In the genomic region with DNA sequence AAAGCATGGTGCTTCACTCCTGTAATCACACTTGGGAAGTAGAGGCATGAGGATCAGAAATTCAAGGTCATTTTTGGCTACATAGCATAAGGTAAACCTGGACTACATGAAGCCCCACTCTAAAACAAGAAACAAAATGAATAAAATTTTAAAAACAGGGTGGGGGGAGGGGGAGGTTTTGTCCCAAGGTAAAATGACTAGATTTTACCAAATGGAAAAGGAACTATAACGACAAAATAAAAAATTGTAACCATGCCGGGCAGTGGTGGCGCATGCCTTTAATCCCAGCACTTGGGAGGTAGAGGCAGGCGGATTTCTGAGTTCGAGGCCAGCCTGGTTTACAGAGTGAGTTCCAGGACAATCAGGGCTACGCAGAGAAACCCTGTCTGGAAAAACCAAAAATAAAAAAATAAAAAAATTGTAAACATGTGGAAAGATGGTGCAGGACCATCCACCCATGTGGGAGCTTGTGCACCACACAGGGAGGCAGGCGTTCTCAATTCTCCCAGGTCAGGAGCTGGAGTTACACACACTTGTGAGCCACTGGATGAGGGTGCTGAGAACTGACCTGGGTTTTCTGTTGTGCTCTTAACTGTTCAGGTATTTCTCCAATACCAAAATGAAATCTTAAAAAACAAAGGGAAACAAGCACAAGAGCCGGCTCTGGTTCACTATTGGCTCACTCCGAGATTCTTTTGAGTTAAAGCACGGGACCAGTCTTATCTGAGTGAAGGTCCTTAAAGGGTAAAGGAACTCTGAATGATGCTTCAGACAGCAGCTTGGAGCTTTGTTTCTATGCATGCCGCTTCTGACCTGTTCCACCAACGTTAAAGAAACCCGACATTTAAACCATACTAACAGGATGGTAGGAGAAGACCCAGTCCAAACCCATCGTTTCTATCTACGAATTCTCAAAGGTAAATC, we compare ENCODE assay signal across 12 mouse cellular contexts. TPM values are rescaled to one million over a fixed set of nuclear protein-coding genes. Genes with fewer than 3 reads are reported as not detected.
A peak's percentile ranks its signal among the peaks of the same experiment; 100 is the strongest.
DNase-seq lines count a peak whose midpoint lies in the region; ATAC-seq and TF ChIP-seq lines count a peak whose summit lies in the region.
"Had no signal": no experiment of that assay in that cellular context is flagged by ENCODE, and none has a peak within 500 bp of the region (broad histone marks: within the 10 kb centered on the region; RNA-seq: fewer than 3 reads in every experiment).

No protein-coding gene starts in this region.

- no peak for TF ChIP-seq CTCF in CH12.LX (conservative IDR thresholded peaks at IDR 0.05 in 1 of 2, IDR thresholded peaks at IDR 0.05 in 1 of 2; ENCODE audit: low read depth in 2 of 2, low read length in 2 of 2)

- no peaks in the 10 kb centered on the region for H3K27me3 ChIP-seq in embryonic facial prominence, embryonic 13.5 days
- no peaks in the 10 kb centered on the region for H3K27me3 ChIP-seq in embryonic facial prominence, embryonic 10.5 days (replicated peaks; ENCODE audit: low read depth, poor library complexity, severe bottlenecking)
- H3K27me3 ChIP-seq in hindbrain, embryonic 12.5 days: no peaks in the 10 kb centered on the region
- no peaks in the 10 kb centered on the region for H3K27me3 ChIP-seq in hindbrain, embryonic 11.5 days (ENCODE audit: control insufficient read depth, insufficient read depth, low read length)
- no peaks in the 10 kb centered on the region for H3K27me3 ChIP-seq in CH12.LX (replicated peaks)
- H3K27me3 ChIP-seq in limb, embryonic 13.5 days: no peaks in the 10 kb centered on the region

- H3K9me3 ChIP-seq in embryonic facial prominence, embryonic 13.5 days: no peaks in the 10 kb centered on the region
- no peaks in the 10 kb centered on the region for H3K9me3 ChIP-seq in embryonic facial prominence, embryonic 10.5 days
- H3K9me3 ChIP-seq in hindbrain, embryonic 12.5 days (replicated peaks): no peaks in the 10 kb centered on the region
- no peaks in the 10 kb centered on the region for H3K9me3 ChIP-seq in hindbrain, embryonic 11.5 days (ENCODE audit: control insufficient read depth, low read length)
- no peaks in the 10 kb centered on the region for H3K9me3 ChIP-seq in CH12.LX (replicated peaks; ENCODE audit: low read length)
- H3K9me3 ChIP-seq in limb, embryonic 13.5 days: no peaks in the 10 kb centered on the region

- H3K4me3 ChIP-seq in embryonic facial prominence, embryonic 13.5 days: no peak overlapping the region
- H3K4me3 ChIP-seq in embryonic facial prominence, embryonic 10.5 days: no peak overlapping the region
- H3K4me3 ChIP-seq in hindbrain, embryonic 12.5 days: no peak overlapping the region
- no peak overlapping the region for H3K4me3 ChIP-seq in hindbrain, embryonic 11.5 days (ENCODE audit: low read depth, low read length)
- peak overlapping the region; percentile 31 to 73 (median 34) for H3K4me3 ChIP-seq in CH12.LX (replicated peaks in 1 of 3; ENCODE audit: low read depth in 2 of 3, low read length in 2 of 3, poor library complexity in 1 of 3)
- H3K4me3 ChIP-seq in limb, embryonic 13.5 days: peak overlapping the region; percentile 62; the same call in 1 of the 2 replicates
- H3K4me3 ChIP-seq: left cerebral cortex, adult 2 months had no signal

- no peak; the same call in 1 of the 2 replicates for TF ChIP-seq POLR2A in CH12.LX (IDR thresholded peaks at IDR 0.05; ENCODE audit: low read depth, low read length)

- no peak for DNase-seq in embryonic facial prominence, embryonic 10.5 days (ENCODE audit: low spot score)
- DNase-seq in hindbrain, embryonic 11.5 days (ENCODE audit: low spot score): no peak
- DNase-seq in CH12.LX (ENCODE audit: extremely low read depth): peak; percentile 54
- DNase-seq in spleen, adult 12 weeks (ENCODE audit: low spot score): no peak
- no peak for DNase-seq in left cerebral cortex, postnatal 36 days (ENCODE audit: low spot score in 2 of 2)
- DNase-seq: cerebellum, postnatal 36 days; kidney, postnatal 10 days; thymus, postnatal 4 days had no signal

- in situ Hi-C loops in CH12.LX (cut with MboI; ENCODE audit: low pct_ligation_motif_present, low pct_unique_long_range_greater_than_20kb, low sequenced_read_pairs): no loop called here

- H3K27ac ChIP-seq in embryonic facial prominence, embryonic 13.5 days: no peak overlapping the region
- H3K27ac ChIP-seq in embryonic facial prominence, embryonic 10.5 days (replicated peaks): no peak overlapping the region
- no peak overlapping the region for H3K27ac ChIP-seq in hindbrain, embryonic 12.5 days
- no peak overlapping the region for H3K27ac ChIP-seq in hindbrain, embryonic 11.5 days (ENCODE audit: low read depth, low read length)
- peak overlapping the region; percentile 30; the same call in 1 of the 2 replicates for H3K27ac ChIP-seq in CH12.LX (ENCODE audit: insufficient read depth, low read depth)
- no peak overlapping the region for H3K27ac ChIP-seq in limb, embryonic 13.5 days
- H3K27ac ChIP-seq: left cerebral cortex, adult 2 months had no signal

- peaks cover 15% of the 10 kb centered on the region for H3K4me1 ChIP-seq in embryonic facial prominence, embryonic 13.5 days
- peaks cover 28% of the 10 kb centered on the region for H3K4me1 ChIP-seq in embryonic facial prominence, embryonic 10.5 days
- peaks cover 19% of the 10 kb centered on the region for H3K4me1 ChIP-seq in hindbrain, embryonic 12.5 days
- no peaks in the 10 kb centered on the region; the same call in 1 of the 2 replicates for H3K4me1 ChIP-seq in hindbrain, embryonic 11.5 days (replicated peaks; ENCODE audit: control insufficient read depth, insufficient read depth, low read length)
- H3K4me1 ChIP-seq in CH12.LX (ENCODE audit: control insufficient read depth in 1 of 2, insufficient read depth in 2 of 2): peaks cover 9 to 37% of the 10 kb centered on the region in 2 experiments
- H3K4me1 ChIP-seq in limb, embryonic 13.5 days: peaks cover 22% of the 10 kb centered on the region

- no peak for TF ChIP-seq EP300 in CH12.LX (IDR thresholded peaks at IDR 0.05; ENCODE audit: low read length)

- intact Hi-C loops in left cerebral cortex, postnatal 36 days (cut with DNase I): no loop called here

- TF ChIP-seq RAD21 in CH12.LX (IDR thresholded peaks at IDR 0.05; ENCODE audit: low read depth, low read length): no peak

- peaks cover 24% of the 10 kb centered on the region for H3K79me2 ChIP-seq in CH12.LX (replicated peaks; ENCODE audit: control insufficient read depth, extremely low read depth, insufficient read depth, poor library complexity, severe bottlenecking)

- dilution Hi-C loops in CH12.LX (cut with MboI; ENCODE audit: extremely low pct_ligation_motif_present, extremely low pct_unique_long_range_greater_than_20kb, low sequenced_read_pairs): no loop called here

- no peak overlapping the region for H3K9ac ChIP-seq in embryonic facial prominence, embryonic 13.5 days
- H3K9ac ChIP-seq in hindbrain, embryonic 12.5 days: no peak overlapping the region
- no peak overlapping the region for H3K9ac ChIP-seq in hindbrain, embryonic 11.5 days (ENCODE audit: low read depth, low read length)
- H3K9ac ChIP-seq in CH12.LX (ENCODE audit: insufficient read depth, low read depth): peak overlapping the region; percentile 93
- H3K9ac ChIP-seq in limb, embryonic 13.5 days: no peak overlapping the region

- H3K4me2 ChIP-seq in embryonic facial prominence, embryonic 13.5 days: peak overlapping the region; percentile 85
- peak overlapping the region; percentile 90; the same call in 1 of the 2 replicates for H3K4me2 ChIP-seq in hindbrain, embryonic 12.5 days (replicated peaks)
- H3K4me2 ChIP-seq in hindbrain, embryonic 11.5 days (replicated peaks; ENCODE audit: low read depth, low read length): no peak overlapping the region
- H3K4me2 ChIP-seq in CH12.LX (ENCODE audit: insufficient read depth, low read depth, poor library complexity, severe bottlenecking): peak overlapping the region; percentile 93
- H3K4me2 ChIP-seq in limb, embryonic 13.5 days (replicated peaks): peak overlapping the region; percentile 84; the same call in 1 of the 2 replicates

- H3K36me3 ChIP-seq in embryonic facial prominence, embryonic 13.5 days: no peaks in the 10 kb centered on the region
- H3K36me3 ChIP-seq in embryonic facial prominence, embryonic 10.5 days (replicated peaks): peaks cover 6% of the 10 kb centered on the region
- no peaks in the 10 kb centered on the region for H3K36me3 ChIP-seq in hindbrain, embryonic 12.5 days
- no peaks in the 10 kb centered on the region for H3K36me3 ChIP-seq in hindbrain, embryonic 11.5 days (ENCODE audit: control insufficient read depth, insufficient read depth, low read length)
- peaks cover 0 to 14% of the 10 kb centered on the region in 2 experiments for H3K36me3 ChIP-seq in CH12.LX (replicated peaks in 1 of 2; ENCODE audit: control insufficient read depth in 1 of 2, insufficient read depth in 1 of 2, low read length in 1 of 2)
- H3K36me3 ChIP-seq in limb, embryonic 13.5 days: no peaks in the 10 kb centered on the region

- WGBS in embryonic facial prominence, embryonic 13.5 days: 90% methylated on average over 15 of the region's 15 CpGs
- WGBS in embryonic facial prominence, embryonic 10.5 days: 89% methylated on average over 15 of the region's 15 CpGs
- 93% methylated on average over 15 of the region's 15 CpGs for WGBS in hindbrain, embryonic 12.5 days
- 93% methylated on average over 15 of the region's 15 CpGs for WGBS in hindbrain, embryonic 11.5 days
- 89% methylated on average over 15 of the region's 15 CpGs for WGBS in limb, embryonic 13.5 days

- no peak for ATAC-seq in embryonic facial prominence, embryonic 13.5 days (ENCODE audit: insufficient number of reproducible peaks, insufficient read depth, low FRiP score, low TSS enrichment, low read depth)
- no peak for ATAC-seq in hindbrain, embryonic 12.5 days (ENCODE audit: low FRiP score)
- no peak for ATAC-seq in hindbrain, embryonic 11.5 days (ENCODE audit: low FRiP score)
- ATAC-seq in limb, embryonic 13.5 days (ENCODE audit: low FRiP score, low read depth): no peak

RNA-seq across cellular contexts. Expression of a gene that starts 2.4 kb away (rescaled TPM):
- 42.7 and 44.4 TPM in 2 replicates for polyA plus RNA-seq in embryonic facial prominence, embryonic 13.5 days (2015; fragmentation: Nextera tagmentation; extraction: Ambion mirVana)
- 70.1 and 71.9 TPM in 2 replicates for polyA plus RNA-seq in embryonic facial prominence, embryonic 10.5 days (2016; fragmentation: Nextera tagmentation; extraction: Ambion mirVana)
- 27.8 and 31.0 TPM in 2 replicates for polyA plus RNA-seq in hindbrain, embryonic 12.5 days (2016; fragmentation: Nextera tagmentation; extraction: Ambion mirVana)
- 31.5 and 31.8 TPM in 2 replicates for polyA plus RNA-seq in hindbrain, embryonic 11.5 days (2014; fragmentation: Nextera tagmentation; extraction: Ambion mirVana)
- total RNA-seq in CH12.LX (2012; rRNA removed): 110 and 132 TPM in 2 replicates
- 61.9 and 65.0 TPM in 2 replicates for total RNA-seq in CH12.LX (2014; rRNA removed)
- polyA plus RNA-seq in CH12.LX (2012; ENCODE audit: insufficient read length, low read depth): 66.5 and 72.9 TPM in 2 replicates
- polyA plus RNA-seq in limb, embryonic 13.5 days (2015; fragmentation: Nextera tagmentation; extraction: Ambion mirVana): 39.6 and 40.6 TPM in 2 replicates
- total RNA-seq in left cerebral cortex, postnatal 36 days (2021): 10 to 100 TPM; 16.1 to 24.2 TPM

RNA-seq across cellular contexts. Expression of a gene that starts 5.0 kb away (rescaled TPM):
- polyA plus RNA-seq in embryonic facial prominence, embryonic 13.5 days (2015; fragmentation: Nextera tagmentation; extraction: Ambion mirVana): 53.5 and 55.8 TPM in 2 replicates
- polyA plus RNA-seq in embryonic facial prominence, embryonic 10.5 days (2016; fragmentation: Nextera tagmentation; extraction: Ambion mirVana): 100 and 103 TPM in 2 replicates
- polyA plus RNA-seq in hindbrain, embryonic 12.5 days (2016; fragmentation: Nextera tagmentation; extraction: Ambion mirVana): 64.8 and 66.4 TPM in 2 replicates
- 48.7 and 59.5 TPM in 2 replicates for polyA plus RNA-seq in hindbrain, embryonic 11.5 days (2014; fragmentation: Nextera tagmentation; extraction: Ambion mirVana)
- total RNA-seq in CH12.LX (2012; rRNA removed) (40.1 and 44.8 TPM in 2 replicates), CH12.LX (2014; rRNA removed) (20.5 and 22.7 TPM in 2 replicates)
- polyA plus RNA-seq in CH12.LX (2012; ENCODE audit: insufficient read length, low read depth): 44.1 and 69.8 TPM in 2 replicates
- 55.5 and 60.4 TPM in 2 replicates for polyA plus RNA-seq in limb, embryonic 13.5 days (2015; fragmentation: Nextera tagmentation; extraction: Ambion mirVana)
- 10 to 100 TPM; 38.1 to 40.5 TPM for total RNA-seq in left cerebral cortex, postnatal 36 days (2021)

RNA-seq across cellular contexts. Expression of a gene that starts 34.8 kb away (rescaled TPM):
- polyA plus RNA-seq in embryonic facial prominence, embryonic 13.5 days (2015; fragmentation: Nextera tagmentation; extraction: Ambion mirVana): 152 and 153 TPM in 2 replicates
- 215 and 218 TPM in 2 replicates for polyA plus RNA-seq in embryonic facial prominence, embryonic 10.5 days (2016; fragmentation: Nextera tagmentation; extraction: Ambion mirVana)
- 95.5 and 100 TPM in 2 replicates for polyA plus RNA-seq in hindbrain, embryonic 12.5 days (2016; fragmentation: Nextera tagmentation; extraction: Ambion mirVana)
- polyA plus RNA-seq in hindbrain, embryonic 11.5 days (2014; fragmentation: Nextera tagmentation; extraction: Ambion mirVana): 131 and 141 TPM in 2 replicates
- 170 and 177 TPM in 2 replicates for total RNA-seq in CH12.LX (2012; rRNA removed)
- 181 and 190 TPM in 2 replicates for total RNA-seq in CH12.LX (2014; rRNA removed)
- 178 and 200 TPM in 2 replicates for polyA plus RNA-seq in CH12.LX (2012; ENCODE audit: insufficient read length, low read depth)
- polyA plus RNA-seq in limb, embryonic 13.5 days (2015; fragmentation: Nextera tagmentation; extraction: Ambion mirVana): 140 and 141 TPM in 2 replicates
- 1 to 10 TPM in 1 of 2 experiments, under 1 TPM in 1; 0.43 to 1.1 TPM for total RNA-seq in left cerebral cortex, postnatal 36 days (2021)

RNA-seq across cellular contexts. Expression of a gene that starts 35.7 kb away (rescaled TPM):
- polyA plus RNA-seq in embryonic facial prominence, embryonic 13.5 days (2015; fragmentation: Nextera tagmentation; extraction: Ambion mirVana): 50.1 and 59.3 TPM in 2 replicates
- polyA plus RNA-seq in embryonic facial prominence, embryonic 10.5 days (2016; fragmentation: Nextera tagmentation; extraction: Ambion mirVana): 87.7 and 93.0 TPM in 2 replicates
- 34.4 and 38.3 TPM in 2 replicates for polyA plus RNA-seq in hindbrain, embryonic 12.5 days (2016; fragmentation: Nextera tagmentation; extraction: Ambion mirVana)
- 56.0 and 59.3 TPM in 2 replicates for polyA plus RNA-seq in hindbrain, embryonic 11.5 days (2014; fragmentation: Nextera tagmentation; extraction: Ambion mirVana)
- total RNA-seq in CH12.LX (2012; rRNA removed) (106 and 160 TPM in 2 replicates), CH12.LX (2014; rRNA removed) (154 and 158 TPM in 2 replicates)
- polyA plus RNA-seq in CH12.LX (2012; ENCODE audit: insufficient read length, low read depth): 95.5 and 111 TPM in 2 replicates
- polyA plus RNA-seq in limb, embryonic 13.5 days (2015; fragmentation: Nextera tagmentation; extraction: Ambion mirVana): 54.5 and 58.1 TPM in 2 replicates
- 10 to 100 TPM; 13.7 to 18.6 TPM for total RNA-seq in left cerebral cortex, postnatal 36 days (2021)

RNA-seq across cellular contexts. Expression of a gene that starts 42.7 kb away (rescaled TPM):
- 4.7 and 4.9 TPM in 2 replicates for polyA plus RNA-seq in embryonic facial prominence, embryonic 13.5 days (2015; fragmentation: Nextera tagmentation; extraction: Ambion mirVana)
- 2.4 and 2.7 TPM in 2 replicates for polyA plus RNA-seq in embryonic facial prominence, embryonic 10.5 days (2016; fragmentation: Nextera tagmentation; extraction: Ambion mirVana)
- 2.3 TPM in 2 replicates for polyA plus RNA-seq in hindbrain, embryonic 12.5 days (2016; fragmentation: Nextera tagmentation; extraction: Ambion mirVana)
- 1.6 and 1.8 TPM in 2 replicates for polyA plus RNA-seq in hindbrain, embryonic 11.5 days (2014; fragmentation: Nextera tagmentation; extraction: Ambion mirVana)
- total RNA-seq in CH12.LX (2012; rRNA removed) (1.6 and 3.9 TPM in 2 replicates), CH12.LX (2014; rRNA removed) (not detected in 2 replicates)
- 0.83 and 1.0 TPM in 2 replicates for polyA plus RNA-seq in CH12.LX (2012; ENCODE audit: insufficient read length, low read depth)
- 2.4 and 3.0 TPM in 2 replicates for polyA plus RNA-seq in limb, embryonic 13.5 days (2015; fragmentation: Nextera tagmentation; extraction: Ambion mirVana)
- 1 to 10 TPM; 5.7 to 6.1 TPM for total RNA-seq in left cerebral cortex, postnatal 36 days (2021)

Comparison
In these comparisons a context has a peak if more than half of its experiments do, and no peak if none do; other contexts are left out.
1. H3K4me3 ChIP-seq: peak in CH12.LX (3 of 3) and limb, embryonic 13.5 days (single experiment); none in embryonic facial prominence, embryonic 13.5 days (single experiment), embryonic facial prominence, embryonic 10.5 days (single experiment), hindbrain, embryonic 12.5 days (single experiment) and hindbrain, embryonic 11.5 days (single experiment).